7 mouse cellular contexts compared by ENCODE assay signal in the genomic region with DNA sequence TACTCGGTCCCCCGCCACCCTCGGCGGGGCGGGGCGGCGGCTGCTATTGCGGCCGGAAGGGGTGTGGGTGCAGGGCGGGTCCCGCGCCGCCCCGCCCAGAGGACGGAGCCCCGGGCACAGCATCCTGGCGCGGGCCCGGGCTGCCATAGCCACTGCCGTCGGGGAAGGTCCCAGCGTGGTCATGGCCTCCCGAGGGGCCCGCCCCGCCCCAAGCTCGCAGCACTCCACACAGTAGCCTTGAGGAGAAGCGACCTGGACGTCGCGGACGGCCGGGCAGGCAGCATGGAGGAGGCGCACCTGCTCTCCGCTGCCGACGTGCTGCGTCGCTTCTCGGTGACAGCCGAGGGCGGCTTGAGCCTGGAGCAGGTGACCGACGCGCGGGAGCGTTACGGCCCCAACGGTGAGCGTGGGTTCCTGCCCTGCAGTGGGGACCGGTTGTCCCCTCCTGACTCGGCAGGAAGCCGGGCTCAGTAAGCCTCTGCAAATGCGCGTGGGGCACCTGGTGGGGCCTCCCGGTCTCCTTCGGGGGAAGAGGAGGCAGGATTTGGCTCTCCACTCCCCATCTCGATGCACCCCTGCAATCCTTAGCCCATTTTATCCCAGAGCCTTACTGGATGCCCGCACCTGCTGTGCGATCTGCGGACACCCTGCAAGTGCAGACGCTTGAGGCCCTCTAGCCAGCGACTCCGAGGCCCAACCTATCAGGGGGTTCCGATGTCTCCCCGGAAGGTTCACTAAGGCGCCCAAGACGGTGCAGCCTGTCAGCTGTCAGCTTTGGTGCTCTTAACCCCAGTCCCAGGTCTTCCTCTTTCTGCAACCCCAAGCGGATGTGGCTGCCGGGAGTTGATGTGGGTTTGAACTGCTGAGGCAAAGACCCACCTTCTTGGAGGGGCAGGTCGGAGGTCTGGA. TPM values are rescaled to one million over a fixed set of nuclear protein-coding genes. Genes with fewer than 3 reads are reported as not detected.
DNase-seq lines count a peak whose midpoint lies in the region; ATAC-seq and TF ChIP-seq lines count a peak whose summit lies in the region.

A gene (plus strand): TSS at position 98 of the 909 bp plus-strand sequence.

- no peak for ATAC-seq in embryonic facial prominence, embryonic 13.5 days (ENCODE audit: insufficient number of reproducible peaks, insufficient read depth, low FRiP score, low TSS enrichment, low read depth)
- no peak for ATAC-seq in limb, embryonic 14.5 days (ENCODE audit: low FRiP score, low read depth)
- ATAC-seq in midbrain, embryonic 15.5 days (replicated peaks) = no peak

- intact Hi-C loops in heart, postnatal 10 days (cut with DNase I) = loop anchor here (2.0 kb wide), 1 partner anchor 35 kb away; no protein-coding TSS in a partner anchor

- H3K4me3 ChIP-seq in embryonic facial prominence, embryonic 13.5 days = peak within 1 kb of the TSS; percentile 40
- H3K4me3 ChIP-seq in limb, embryonic 14.5 days (replicated peaks; ENCODE audit: low read length) = peak within 1 kb of the TSS; percentile 34
- peak within 1 kb of the TSS; percentile 22 for H3K4me3 ChIP-seq in midbrain, embryonic 15.5 days

- DNase-seq in ZHBTc4 (ENCODE audit: low read depth, low spot score) = peak; percentile 52
- peak; percentile 35 to 46 for DNase-seq in heart, postnatal 10 days
- DNase-seq in limb, embryonic 14.5 days (ENCODE audit: low spot score) = no peak
- DNase-seq in thymus, postnatal 0 days (ENCODE audit: low spot score) = peak; percentile 96
- DNase-seq in right cerebral cortex, postnatal 36 days (ENCODE audit: low spot score in 2 of 2) = no peak

- H3K4me1 ChIP-seq in embryonic facial prominence, embryonic 13.5 days = peaks cover 9% of the 10 kb centered on the region
- H3K4me1 ChIP-seq in limb, embryonic 14.5 days (ENCODE audit: control insufficient read depth, insufficient read depth, low read length) = 0 out of 2 replicates have a peak, but pooled peaks cover 3% of the 10 kb centered on the region
- H3K4me1 ChIP-seq in midbrain, embryonic 15.5 days = peaks cover 7% of the 10 kb centered on the region

- no peak within 1 kb of the TSS for H3K27ac ChIP-seq in embryonic facial prominence, embryonic 13.5 days
- H3K27ac ChIP-seq in limb, embryonic 14.5 days (replicated peaks; ENCODE audit: low read depth, low read length) = no peak within 1 kb of the TSS
- no peak within 1 kb of the TSS for H3K27ac ChIP-seq in midbrain, embryonic 15.5 days

- H3K9me3 ChIP-seq in embryonic facial prominence, embryonic 13.5 days = no peaks in the 10 kb centered on the region
- no peaks in the 10 kb centered on the region for H3K9me3 ChIP-seq in limb, embryonic 14.5 days (ENCODE audit: control insufficient read depth, low read length)
- H3K9me3 ChIP-seq in midbrain, embryonic 15.5 days = no peaks in the 10 kb centered on the region

- no peak for TF ChIP-seq POLR2A in limb, embryonic 14.5 days (IDR thresholded peaks at IDR 0.05; ENCODE audit: borderline replicate concordance, extremely low read depth, insufficient read depth, insufficient read length)

- H3K4me2 ChIP-seq in embryonic facial prominence, embryonic 13.5 days = peak within 1 kb of the TSS; percentile 64
- peak within 1 kb of the TSS; percentile 53 for H3K4me2 ChIP-seq in limb, embryonic 14.5 days (replicated peaks; ENCODE audit: low read depth, low read length, severe bottlenecking)
- peak within 1 kb of the TSS; percentile 39 for H3K4me2 ChIP-seq in midbrain, embryonic 15.5 days

- H3K9ac ChIP-seq in embryonic facial prominence, embryonic 13.5 days = no peak within 1 kb of the TSS
- peak within 1 kb of the TSS; percentile 40; the same call in 1 of the 2 replicates for H3K9ac ChIP-seq in limb, embryonic 14.5 days (ENCODE audit: low read depth, low read length, severe bottlenecking)
- no peak within 1 kb of the TSS for H3K9ac ChIP-seq in midbrain, embryonic 15.5 days

- H3K27me3 ChIP-seq in embryonic facial prominence, embryonic 13.5 days = peaks cover 57% of the 10 kb centered on the region
- peaks cover 44% of the 10 kb centered on the region for H3K27me3 ChIP-seq in limb, embryonic 14.5 days (ENCODE audit: control insufficient read depth, insufficient read depth, low read length)
- H3K27me3 ChIP-seq in midbrain, embryonic 15.5 days (replicated peaks) = peaks cover 47% of the 10 kb centered on the region

- WGBS in embryonic facial prominence, embryonic 13.5 days = 3% methylated on average over 69 of the region's 70 CpGs
- WGBS in limb, embryonic 14.5 days = 3% methylated on average over 60 of the region's 70 CpGs
- WGBS in midbrain, embryonic 15.5 days = 3% methylated on average over 70 of the region's 70 CpGs

- H3K36me3 ChIP-seq in embryonic facial prominence, embryonic 13.5 days = no peaks in the 10 kb centered on the region
- no peaks in the 10 kb centered on the region for H3K36me3 ChIP-seq in limb, embryonic 14.5 days (ENCODE audit: control insufficient read depth, insufficient read depth, low read length)
- H3K36me3 ChIP-seq in midbrain, embryonic 15.5 days (replicated peaks) = no peaks in the 10 kb centered on the region

RNA-seq across cellular contexts. Expression of the gene that starts here (rescaled TPM):
- polyA plus RNA-seq in embryonic facial prominence, embryonic 13.5 days (2015; fragmentation: Nextera tagmentation; extraction: Ambion mirVana) = 1.3 and 1.6 TPM in 2 replicates
- 10 to 100 TPM; 17.1 to 19.0 TPM for total RNA-seq in heart, postnatal 10 days (2021)
- polyA plus RNA-seq in limb, embryonic 14.5 days (2012; rRNA removed) = 2.6 and 2.7 TPM in 2 replicates
- 2.3 TPM in 2 replicates for polyA plus RNA-seq in limb, embryonic 14.5 days (2014; fragmentation: Nextera tagmentation; extraction: Ambion mirVana)
- 1.0 and 1.1 TPM in 2 replicates for polyA plus RNA-seq in midbrain, embryonic 15.5 days (2015; fragmentation: Nextera tagmentation; extraction: Ambion mirVana)
- 102 and 111 TPM in 2 replicates for polyA plus RNA-seq in thymus, postnatal 0 days (2015; fragmentation: Nextera tagmentation; extraction: Ambion mirVana)

Comparison
In these comparisons a context has a peak if more than half of its experiments do, and no peak if none do; other contexts are left out.
1. RNA of the gene that starts here (polyA plus RNA-seq): 102 to 111 TPM in thymus, postnatal 0 days; 2.3 to 2.7 TPM in limb, embryonic 14.5 days, 1.3 to 1.6 TPM in embryonic facial prominence, embryonic 13.5 days and 1.0 to 1.1 TPM in midbrain, embryonic 15.5 days; every median in the first group is over 10 times any median in the second.
2. DNase-seq: peak in ZHBTc4 (single experiment), heart, postnatal 10 days (2 of 2) and thymus, postnatal 0 days (single experiment); none in limb, embryonic 14.5 days (single experiment) and right cerebral cortex, postnatal 36 days (0 of 2).
3. Peak in every context shown above with its lines, with median percentiles within 50 percentile points of each other: H3K4me2 ChIP-seq and H3K4me3 ChIP-seq.